Mouse (Mus musculus) liver, adult (tissue): ENCODE measurements at regions not wholly inside any gene's neighbourhood (a gene's known extent, or its start where the extent isn't known, plus 50 kb on each side); places are given as distances from the start of the nearest gene placed in this dataset.

Source experiments
- GATA4 ChIP-seq: IDR thresholded peaks from 2 replicates; pipeline ENCODE4 v1.6.1; 2014; ENCODE audit warnings: mild to moderate bottlenecking, low read length; ENCODE audit not compliant: insufficient replicate concordance

DNA sequence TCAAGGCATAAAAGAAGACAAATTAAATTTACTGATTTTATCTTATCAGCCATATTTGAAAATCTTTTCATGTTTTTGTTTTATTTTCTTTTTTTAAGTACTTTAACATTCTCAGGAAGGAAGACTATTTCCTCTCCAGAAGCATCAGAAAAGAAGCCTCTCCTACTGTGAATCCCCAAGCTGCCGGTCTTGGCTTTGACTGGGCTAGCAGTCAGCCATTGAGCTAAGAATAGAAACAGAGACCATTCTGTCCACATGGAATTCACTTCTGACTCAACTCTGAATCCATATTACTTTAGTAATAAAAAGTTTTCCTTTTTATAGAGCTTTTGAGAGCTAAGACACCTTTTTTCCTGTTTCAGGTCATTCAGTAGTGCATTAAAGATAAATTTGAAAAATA, 194.8 kb upstream of the Mbnl1 start:
- no peak for TF ChIP-seq GATA4

- no peak for TF ChIP-seq GATA4
Measured at GRCm38 (mm10) chr3:60281229-60281628, 191.4 kb upstream of the Mbnl1 start.

GRCm38 (mm10) chr3:60281959-60282495, 190.6 kb upstream of the Mbnl1 start:
- TF ChIP-seq GATA4, result no peak

- TF ChIP-seq GATA4, result no peak
Measured at GRCm38 (mm10) chr3:60292142-60292541, 180.5 kb upstream of the Mbnl1 start.

DNA sequence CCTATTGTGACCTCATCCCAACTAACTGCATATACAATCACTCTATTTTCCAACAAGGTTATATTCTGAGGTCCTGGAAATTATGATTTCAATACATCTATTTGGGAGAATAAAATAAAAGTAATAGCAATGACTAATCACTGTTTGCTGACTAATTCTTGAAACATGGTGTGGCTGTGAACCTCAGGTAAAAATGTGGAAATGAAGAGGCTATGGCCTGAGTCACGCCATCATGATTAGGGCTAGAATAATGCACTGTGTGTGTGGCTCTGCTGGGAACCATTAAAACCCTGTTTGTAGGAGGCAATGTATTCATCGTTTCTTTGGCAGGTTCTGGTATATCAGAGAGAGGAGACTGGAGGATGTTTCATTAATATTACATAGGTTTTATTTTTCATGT, 179.7 kb upstream of the Mbnl1 start:
- TF ChIP-seq GATA4, result no peak

DNA sequence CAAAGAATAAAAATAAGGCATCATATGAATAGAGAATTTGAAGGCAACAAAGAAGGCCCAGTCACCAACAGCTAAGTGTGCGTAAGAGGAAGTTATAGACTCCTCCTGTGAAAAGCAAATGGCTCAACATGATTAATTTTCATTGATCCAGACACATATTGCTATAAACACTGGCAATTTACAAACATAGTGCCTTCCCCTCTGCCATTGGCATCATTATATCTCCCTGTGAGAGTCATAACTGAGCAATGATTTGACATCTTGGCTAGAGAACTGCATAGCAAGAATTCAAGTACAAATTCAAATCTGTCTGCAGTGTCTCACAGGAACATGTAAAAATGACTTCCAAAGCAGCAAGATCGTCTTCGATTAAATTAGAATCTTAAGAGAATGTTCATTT, 167.2 kb upstream of the Mbnl1 start:
- no peak for TF ChIP-seq GATA4

GRCm38 (mm10) chr3:60310402-60310801, 162.2 kb upstream of the Mbnl1 start:
- no peak for TF ChIP-seq GATA4

- no peak for TF ChIP-seq GATA4
Measured at GRCm38 (mm10) chr3:60311178-60311577, 161.5 kb upstream of the Mbnl1 start.

DNA sequence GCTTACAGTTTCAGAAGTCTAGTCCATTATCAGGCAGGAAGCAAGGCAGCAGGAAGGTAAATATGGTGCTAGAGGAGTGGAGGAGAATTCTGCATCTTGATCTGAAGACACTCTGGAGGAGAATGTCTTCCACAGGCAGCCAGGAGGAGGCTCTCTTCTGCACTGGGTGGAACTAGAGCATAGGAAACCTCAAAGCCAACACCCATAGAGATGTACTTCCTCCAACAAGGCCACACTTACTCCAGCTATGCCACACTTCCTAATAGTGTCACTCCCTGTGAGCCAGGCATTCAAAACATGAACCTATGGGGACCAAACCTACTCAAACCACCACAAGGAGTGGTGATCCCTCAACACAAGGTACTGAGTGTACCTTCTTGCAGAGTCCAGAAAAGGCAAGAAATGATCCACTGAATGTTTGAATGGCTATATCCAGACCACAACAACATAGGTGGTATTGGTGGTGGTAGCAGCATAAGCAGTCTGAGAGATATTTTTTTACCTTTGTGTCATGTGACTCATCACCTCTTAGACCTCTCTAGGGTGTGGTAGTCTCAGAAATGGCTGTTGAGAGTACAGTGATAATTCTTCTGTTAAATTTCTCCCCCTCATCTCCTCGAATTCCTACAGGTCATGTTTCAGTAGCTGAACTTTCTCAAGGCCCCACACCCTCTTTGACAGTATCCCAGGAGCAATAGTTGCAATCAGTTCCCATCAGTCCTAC, 152.3 kb upstream of the Mbnl1 start:
- TF ChIP-seq GATA4, result no peak

DNA sequence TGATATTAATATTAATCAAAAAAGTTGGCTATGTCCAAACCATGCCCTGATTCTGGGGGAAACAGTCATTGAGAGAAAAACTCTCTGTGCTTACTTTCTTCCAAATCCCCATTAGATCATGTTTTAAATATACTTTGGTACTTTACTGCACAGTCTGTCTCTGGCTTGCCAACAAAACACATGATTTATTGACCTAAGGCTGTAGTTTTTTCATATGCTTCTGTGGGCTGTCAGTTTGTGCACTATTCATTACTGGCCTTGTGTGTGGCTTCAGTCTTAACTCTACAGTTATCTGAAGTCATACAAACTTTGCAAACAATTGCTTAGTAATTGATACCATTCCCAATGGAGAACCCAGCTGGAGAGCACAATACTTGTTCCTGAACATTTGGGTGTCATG, 149.1 kb upstream of the Mbnl1 start:
- TF ChIP-seq GATA4, result no peak

DNA sequence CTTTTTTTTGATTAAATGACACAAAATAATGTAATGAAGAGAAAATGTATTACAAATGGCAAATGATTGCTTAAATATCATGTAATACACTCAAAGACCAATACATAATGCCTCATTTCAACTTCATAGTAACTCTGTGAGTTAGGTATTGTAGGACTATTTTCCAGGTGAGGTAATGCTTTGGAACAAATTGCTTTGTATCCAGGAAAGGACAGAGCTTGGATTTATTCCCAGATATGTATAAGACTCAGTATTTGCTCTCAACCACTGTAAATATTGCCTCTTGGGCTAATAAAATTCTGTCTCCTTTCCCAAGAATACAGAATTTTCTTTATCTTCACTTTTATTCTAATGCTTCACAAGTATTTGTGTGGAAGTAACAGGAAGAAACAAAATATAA, 148.2 kb upstream of the Mbnl1 start:
- no peak for TF ChIP-seq GATA4

DNA sequence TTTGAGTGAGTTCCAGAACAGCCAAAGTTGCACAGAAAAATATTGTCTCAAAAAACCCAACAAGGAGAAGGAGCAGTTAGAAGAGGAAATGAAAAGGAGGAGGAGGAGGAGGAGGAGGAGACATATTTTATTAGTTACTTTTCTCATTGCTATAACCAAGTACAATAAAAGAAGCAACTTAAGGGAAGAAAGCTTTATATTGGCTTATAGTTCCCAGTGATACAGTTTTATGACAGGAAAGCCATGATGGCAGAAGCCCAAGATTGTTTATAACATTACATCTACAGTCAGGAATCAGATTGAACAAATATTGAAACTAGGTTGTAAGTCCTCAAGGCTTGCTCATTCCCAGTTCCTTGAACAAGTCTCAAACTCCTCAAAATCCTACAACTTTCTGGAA, 147.7 kb upstream of the Mbnl1 start:
- no peak for TF ChIP-seq GATA4

GRCm38 (mm10) chr3:60332460-60332859, 140.2 kb upstream of the Mbnl1 start:
- TF ChIP-seq GATA4, result no peak

- TF ChIP-seq GATA4, result no peak
Measured at GRCm38 (mm10) chr3:60333669-60334068, 139.0 kb upstream of the Mbnl1 start.

GRCm38 (mm10) chr3:60334133-60334532, 138.5 kb upstream of the Mbnl1 start:
- no peak for TF ChIP-seq GATA4

DNA sequence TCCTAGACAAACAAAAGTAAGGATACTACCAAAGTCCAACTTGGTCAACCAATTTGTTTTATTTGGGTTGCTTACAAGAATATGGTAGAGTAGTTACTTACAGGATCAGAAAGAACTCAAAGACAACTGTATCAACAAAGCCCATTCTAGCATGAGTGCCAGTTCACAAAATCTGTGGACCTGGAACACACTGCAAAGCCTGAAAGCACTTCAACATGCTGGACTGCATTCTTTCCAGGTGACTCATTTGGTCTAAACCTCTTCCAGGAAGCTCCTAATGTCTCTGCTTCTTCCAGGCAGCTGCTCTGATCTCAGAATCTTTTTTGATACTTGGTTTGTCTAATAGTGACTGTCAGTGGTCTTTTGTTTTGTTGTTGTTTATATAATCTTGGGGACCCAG, 126.2 kb upstream of the Mbnl1 start:
- no peak for TF ChIP-seq GATA4

GRCm38 (mm10) chr3:60347049-60347448, 125.6 kb upstream of the Mbnl1 start:
- no peak for TF ChIP-seq GATA4
